Mouse (Mus musculus): ENCODE measurements around the gene Senp2. TPM values are rescaled to one million over a fixed set of nuclear protein-coding genes. Genes with fewer than 3 reads are reported as not detected.
A peak's percentile ranks its signal among the peaks of the same experiment; 100 is the strongest.

The Senp2 gene
- polyA plus RNA-seq, 1 experiment from 2014 or later = 42.9 TPM

- H3K36me3 ChIP-seq = peaks cover 27% of the 10 kb centered on the region
- no peak overlapping the region for H3K4me2 ChIP-seq
- no peak for ATAC-seq (ENCODE audit: insufficient read depth, low FRiP score, low read depth)
- no peaks in the 10 kb centered on the region for H3K9me3 ChIP-seq
- H3K27ac ChIP-seq = no peak overlapping the region
- 88% methylated on average over 10 of the region's 10 CpGs for WGBS
- H3K9ac ChIP-seq = no peak overlapping the region
- no peak overlapping the region for H3K4me3 ChIP-seq (replicated peaks)
- H3K27me3 ChIP-seq (replicated peaks) = no peaks in the 10 kb centered on the region
- no peaks in the 10 kb centered on the region for H3K4me1 ChIP-seq
These were observed 29.3 kb downstream of the Senp2 start for GRCm38 (mm10) chr16:22038554-22038953.

DNA sequence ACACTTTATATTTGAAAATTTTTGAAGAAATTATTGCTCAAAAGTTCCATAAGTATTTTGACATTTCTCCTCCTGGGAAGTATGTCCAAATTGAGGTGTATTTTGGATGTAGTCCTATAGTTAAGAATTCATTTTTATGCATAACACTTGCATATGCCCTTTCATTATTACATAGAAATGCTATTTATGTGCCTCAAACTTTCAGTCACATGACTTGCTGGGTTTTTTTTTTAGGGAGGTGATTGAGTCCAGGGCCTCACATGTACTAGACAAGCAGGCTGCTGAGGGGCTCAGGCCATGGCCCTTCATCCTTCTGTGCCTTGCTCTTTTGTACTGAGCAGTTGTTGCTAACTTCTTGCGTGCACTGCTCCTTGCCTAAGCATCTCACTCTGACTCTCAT is 30.7 kb downstream of the Senp2 start:
- Histone ChIP-seq H3K36me3 (peaks cover 40% of the 10 kb centered on the region), H3K4me2 (no peak overlapping the region), H3K9ac (no peak overlapping the region), H3K4me1 (no peaks in the 10 kb centered on the region), H3K27me3 (replicated peaks) (no peaks in the 10 kb centered on the region), H3K9me3 (no peaks in the 10 kb centered on the region), H3K27ac (no peak overlapping the region), H3K4me3 (replicated peaks) (no peak overlapping the region)
- 92% methylated on average over 1 of the region's 1 CpGs for WGBS
- no peak for ATAC-seq (ENCODE audit: insufficient read depth, low FRiP score, low read depth)

GRCm38 (mm10) chr16:22043830-22044229 is 34.5 kb downstream of the Senp2 start:
- no peak overlapping the region for H3K9ac ChIP-seq
- WGBS = 67% methylated on average over 4 of the region's 4 CpGs
- H3K36me3 ChIP-seq = peaks cover 36% of the 10 kb centered on the region
- no peak for ATAC-seq (ENCODE audit: insufficient read depth, low FRiP score, low read depth)
- no peak overlapping the region for H3K27ac ChIP-seq
- no peaks in the 10 kb centered on the region for H3K9me3 ChIP-seq
- no peak overlapping the region for H3K4me3 ChIP-seq (replicated peaks)
- no peaks in the 10 kb centered on the region for H3K4me1 ChIP-seq
- no peaks in the 10 kb centered on the region for H3K27me3 ChIP-seq (replicated peaks)
- no peak overlapping the region for H3K4me2 ChIP-seq

DNA sequence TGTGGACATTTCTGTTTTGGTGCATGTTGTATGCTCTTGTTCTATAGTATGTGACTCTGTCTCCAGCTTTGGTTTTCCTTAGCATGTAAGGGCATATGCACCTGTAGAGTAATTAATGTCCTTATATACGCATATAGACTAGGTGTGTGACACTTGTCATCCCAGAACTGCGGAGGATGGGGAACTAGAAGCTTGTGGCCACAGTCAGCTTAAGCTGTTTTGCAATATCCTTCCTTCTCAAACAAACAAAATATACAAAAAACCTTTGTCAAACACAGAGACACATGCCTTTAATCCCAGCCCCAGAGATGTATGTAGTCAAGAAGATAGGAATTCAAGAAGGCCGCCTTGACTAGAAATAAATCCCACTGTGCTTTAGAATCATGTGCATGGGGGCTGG is 36.6 kb downstream of the Senp2 start:
- Histone ChIP-seq H3K27ac (no peak overlapping the region), H3K4me1 (no peaks in the 10 kb centered on the region), H3K27me3 (replicated peaks) (no peaks in the 10 kb centered on the region), H3K9me3 (no peaks in the 10 kb centered on the region), H3K36me3 (peaks cover 25% of the 10 kb centered on the region), H3K9ac (no peak overlapping the region), H3K4me3 (replicated peaks) (no peak overlapping the region), H3K4me2 (no peak overlapping the region)
- 90% methylated on average over 3 of the region's 3 CpGs for WGBS
- ATAC-seq (ENCODE audit: insufficient read depth, low FRiP score, low read depth) = no peak

GRCm38 (mm10) chr16:22046739-22047366 is 37.6 kb downstream of the Senp2 start:
- 86% methylated on average over 10 of the region's 10 CpGs for WGBS
- Histone ChIP-seq H3K9me3 (no peaks in the 10 kb centered on the region), H3K4me1 (no peaks in the 10 kb centered on the region), H3K4me3 (replicated peaks) (no peak overlapping the region), H3K36me3 (peaks cover 17% of the 10 kb centered on the region), H3K27me3 (replicated peaks) (no peaks in the 10 kb centered on the region), H3K9ac (no peak overlapping the region), H3K27ac (no peak overlapping the region), H3K4me2 (no peak overlapping the region)
- no peak for ATAC-seq (ENCODE audit: insufficient read depth, low FRiP score, low read depth)

DNA sequence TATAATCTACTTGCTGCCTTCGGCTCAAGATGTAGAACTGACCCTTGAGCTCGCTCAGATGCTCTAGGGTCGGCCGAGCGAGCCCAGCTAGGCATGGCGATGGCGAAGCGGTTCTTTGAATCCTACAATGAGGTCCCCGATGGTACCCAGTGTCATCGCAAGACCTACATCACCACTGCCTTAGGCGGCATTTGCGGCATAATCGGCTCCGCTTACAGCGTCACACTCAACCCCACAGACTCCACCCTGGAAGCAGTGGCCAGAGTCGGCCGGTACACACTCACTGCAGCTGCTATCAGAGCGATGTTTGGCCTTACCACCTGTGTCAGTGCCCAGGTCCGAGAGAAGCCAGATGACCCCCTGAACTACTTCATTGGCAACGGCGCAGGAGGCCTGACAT is 44.1 kb downstream of the Senp2 start:
- Histone ChIP-seq H3K9me3 (no peaks in the 10 kb centered on the region), H3K27ac (no peak overlapping the region), H3K9ac (no peak overlapping the region), H3K36me3 (no peaks in the 10 kb centered on the region), H3K4me1 (no peaks in the 10 kb centered on the region), H3K4me3 (replicated peaks) (no peak overlapping the region), H3K27me3 (replicated peaks) (no peaks in the 10 kb centered on the region), H3K4me2 (no peak overlapping the region)
- WGBS = 94% methylated on average over 21 of the region's 21 CpGs
- no peak for ATAC-seq (ENCODE audit: insufficient read depth, low FRiP score, low read depth)

DNA sequence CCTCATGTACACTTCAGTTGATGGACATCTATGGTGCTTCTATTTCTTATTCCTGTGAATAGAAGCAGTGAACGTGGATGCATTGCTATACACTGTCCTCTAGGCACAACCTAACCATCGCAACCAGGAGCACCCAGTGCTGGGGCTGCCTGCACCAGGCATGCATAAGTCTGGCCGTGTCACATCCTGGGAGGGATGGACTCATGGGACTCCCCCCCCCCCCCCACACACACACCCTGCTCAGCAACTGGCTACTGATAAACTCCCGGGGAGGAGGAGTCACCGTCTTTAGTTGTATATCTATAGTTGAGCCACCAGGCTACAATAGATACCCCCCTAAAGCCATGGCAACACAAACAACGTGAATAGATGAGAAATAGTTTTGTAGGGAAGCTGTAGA is 48.2 kb downstream of the Senp2 start:
- Histone ChIP-seq H3K27me3 (replicated peaks) (no peaks in the 10 kb centered on the region), H3K9ac (no peak overlapping the region), H3K27ac (no peak overlapping the region), H3K4me3 (replicated peaks) (no peak overlapping the region), H3K4me2 (no peak overlapping the region), H3K9me3 (no peaks in the 10 kb centered on the region), H3K4me1 (no peaks in the 10 kb centered on the region), H3K36me3 (peaks cover 28% of the 10 kb centered on the region)
- 68% methylated on average over 6 of the region's 6 CpGs for WGBS
- peak; percentile 47; the same call in 1 of the 2 replicates for ATAC-seq (ENCODE audit: insufficient read depth, low FRiP score, low read depth)

DNA sequence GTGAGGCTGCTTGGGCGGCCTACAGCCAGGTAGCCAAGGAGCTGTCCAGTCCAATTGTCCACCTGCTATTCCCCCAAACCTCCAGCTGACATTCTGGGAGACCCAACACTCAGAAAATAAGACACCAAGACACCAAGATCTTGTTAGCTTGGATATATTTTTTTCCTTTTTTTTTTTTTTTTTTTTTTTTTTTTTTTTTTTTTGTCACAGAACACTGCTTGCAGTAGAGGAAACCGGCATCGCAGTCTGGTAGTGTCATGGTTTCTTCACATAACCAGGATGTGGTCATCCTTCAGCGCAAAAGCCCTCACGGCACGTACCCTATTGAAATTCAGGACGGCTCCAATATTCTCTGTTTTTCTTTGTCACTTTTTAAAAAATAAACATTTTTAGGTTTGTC is 49.6 kb downstream of the Senp2 start:
- Histone ChIP-seq H3K4me2 (no peak overlapping the region), H3K36me3 (peaks cover 35% of the 10 kb centered on the region)
- 93% methylated on average over 7 of the region's 7 CpGs for WGBS

GRCm38 (mm10) chr16:22060416-22060815 is 51.1 kb downstream of the Senp2 start:
- no peak for ATAC-seq (ENCODE audit: insufficient read depth, low FRiP score, low read depth)
- 94% methylated on average over 10 of the region's 10 CpGs for WGBS
- peaks cover 49% of the 10 kb centered on the region for H3K36me3 ChIP-seq

More for the DNA sequence above, 49.6 kb downstream of the Senp2 start:
- Histone ChIP-seq H3K27me3 (replicated peaks) (no peaks in the 10 kb centered on the region), H3K9me3 (no peaks in the 10 kb centered on the region), H3K4me1 (no peaks in the 10 kb centered on the region), H3K9ac (no peak overlapping the region), H3K4me3 (replicated peaks) (no peak overlapping the region), H3K27ac (no peak overlapping the region)
- ATAC-seq (ENCODE audit: insufficient read depth, low FRiP score, low read depth) = no peak

DNA sequence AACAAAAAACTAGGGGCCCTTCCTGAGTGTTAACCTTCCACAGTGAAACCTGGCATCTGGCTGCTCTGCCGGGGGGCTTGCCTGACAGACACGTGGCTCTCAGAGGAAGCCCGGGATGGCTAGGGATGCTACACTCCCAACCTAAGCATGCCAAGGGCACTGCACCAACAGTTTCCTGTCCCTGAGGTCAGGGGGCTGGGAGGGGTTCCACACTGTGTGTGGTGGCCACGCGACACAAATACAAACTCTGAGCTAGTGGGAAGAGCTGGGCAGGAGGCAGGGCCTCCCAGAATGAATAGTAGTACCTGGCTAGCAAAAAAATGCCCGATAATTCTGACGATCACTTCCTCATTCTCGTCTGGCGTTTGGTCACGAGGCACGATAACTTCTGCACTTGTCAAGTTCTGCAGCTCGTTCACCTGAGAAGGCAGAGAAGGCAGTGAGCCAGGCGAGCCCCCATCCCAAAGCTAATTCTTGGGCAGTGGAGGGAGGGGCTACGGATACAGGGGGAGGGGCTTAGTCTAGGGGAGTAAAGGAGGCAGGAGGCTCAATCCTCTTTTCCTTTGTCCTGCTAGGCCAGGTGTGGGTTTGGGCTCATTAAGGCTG is 52.4 kb downstream of the Senp2 start:
- Histone ChIP-seq H3K4me2 (no peak overlapping the region), H3K27me3 (replicated peaks) (no peaks in the 10 kb centered on the region), H3K4me1 (no peaks in the 10 kb centered on the region), H3K36me3 (peaks cover 61% of the 10 kb centered on the region), H3K9ac (no peak overlapping the region), H3K9me3 (no peaks in the 10 kb centered on the region), H3K4me3 (replicated peaks) (no peak overlapping the region), H3K27ac (no peak overlapping the region)
- no peak for ATAC-seq (ENCODE audit: insufficient read depth, low FRiP score, low read depth)
- 76% methylated on average over 14 of the region's 14 CpGs for WGBS

More at GRCm38 (mm10) chr16:22060416-22060815, 51.1 kb downstream of the Senp2 start:
- Histone ChIP-seq H3K4me2 (no peak overlapping the region), H3K9ac (no peak overlapping the region), H3K9me3 (no peaks in the 10 kb centered on the region), H3K4me3 (replicated peaks) (no peak overlapping the region), H3K27me3 (replicated peaks) (no peaks in the 10 kb centered on the region), H3K4me1 (no peaks in the 10 kb centered on the region), H3K27ac (no peak overlapping the region)

GRCm38 (mm10) chr16:22062284-22062683 is 53.0 kb downstream of the Senp2 start:
- Histone ChIP-seq H3K4me1 (no peaks in the 10 kb centered on the region), H3K27me3 (replicated peaks) (no peaks in the 10 kb centered on the region), H3K9ac (no peak overlapping the region), H3K9me3 (no peaks in the 10 kb centered on the region), H3K27ac (no peak overlapping the region), H3K36me3 (peaks cover 66% of the 10 kb centered on the region), H3K4me3 (replicated peaks) (no peak overlapping the region), H3K4me2 (no peak overlapping the region)
- 0 out of 2 replicates have a peak, but pooled peaks have one; percentile 24 for ATAC-seq (ENCODE audit: insufficient read depth, low FRiP score, low read depth)
- 60% methylated on average over 4 of the region's 4 CpGs for WGBS

DNA sequence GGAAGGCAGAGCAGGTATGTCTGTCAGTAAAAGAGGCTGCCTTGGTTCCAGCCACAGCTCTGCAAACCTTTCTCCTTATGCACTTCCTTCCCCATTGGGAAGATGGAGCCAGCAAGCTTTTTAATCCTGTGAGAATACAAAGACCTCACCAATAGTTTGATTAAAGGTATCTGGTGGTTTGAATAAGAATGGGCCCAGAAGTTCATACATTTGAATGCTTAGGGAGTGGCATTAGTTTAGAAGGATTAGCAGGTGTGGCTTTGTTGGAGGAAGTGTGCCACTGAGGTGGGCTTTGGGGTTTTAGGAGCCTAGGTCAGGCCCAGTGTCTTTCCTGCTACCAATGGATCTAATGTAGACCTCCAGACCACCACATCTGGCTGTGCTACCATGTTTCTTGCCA is 56.3 kb downstream of the Senp2 start:
- no peak for ATAC-seq (ENCODE audit: insufficient read depth, low FRiP score, low read depth)
- Histone ChIP-seq H3K9me3 (no peaks in the 10 kb centered on the region), H3K36me3 (peaks cover 84% of the 10 kb centered on the region), H3K4me2 (no peak overlapping the region), H3K27me3 (replicated peaks) (no peaks in the 10 kb centered on the region), H3K27ac (no peak overlapping the region), H3K4me1 (no peaks in the 10 kb centered on the region), H3K9ac (no peak overlapping the region), H3K4me3 (replicated peaks) (no peak overlapping the region)

Data from stomach, embryonic 15.5 days (tissue).